Mouse (Mus musculus): ENCODE data around the gene Urb2. TPM values are rescaled to one million over a fixed set of nuclear protein-coding genes. Genes with fewer than 3 reads are reported as not detected.

Urb2 gene
- total RNA-seq (2021), result 1 to 10 TPM; 6.3 TPM

DNA sequence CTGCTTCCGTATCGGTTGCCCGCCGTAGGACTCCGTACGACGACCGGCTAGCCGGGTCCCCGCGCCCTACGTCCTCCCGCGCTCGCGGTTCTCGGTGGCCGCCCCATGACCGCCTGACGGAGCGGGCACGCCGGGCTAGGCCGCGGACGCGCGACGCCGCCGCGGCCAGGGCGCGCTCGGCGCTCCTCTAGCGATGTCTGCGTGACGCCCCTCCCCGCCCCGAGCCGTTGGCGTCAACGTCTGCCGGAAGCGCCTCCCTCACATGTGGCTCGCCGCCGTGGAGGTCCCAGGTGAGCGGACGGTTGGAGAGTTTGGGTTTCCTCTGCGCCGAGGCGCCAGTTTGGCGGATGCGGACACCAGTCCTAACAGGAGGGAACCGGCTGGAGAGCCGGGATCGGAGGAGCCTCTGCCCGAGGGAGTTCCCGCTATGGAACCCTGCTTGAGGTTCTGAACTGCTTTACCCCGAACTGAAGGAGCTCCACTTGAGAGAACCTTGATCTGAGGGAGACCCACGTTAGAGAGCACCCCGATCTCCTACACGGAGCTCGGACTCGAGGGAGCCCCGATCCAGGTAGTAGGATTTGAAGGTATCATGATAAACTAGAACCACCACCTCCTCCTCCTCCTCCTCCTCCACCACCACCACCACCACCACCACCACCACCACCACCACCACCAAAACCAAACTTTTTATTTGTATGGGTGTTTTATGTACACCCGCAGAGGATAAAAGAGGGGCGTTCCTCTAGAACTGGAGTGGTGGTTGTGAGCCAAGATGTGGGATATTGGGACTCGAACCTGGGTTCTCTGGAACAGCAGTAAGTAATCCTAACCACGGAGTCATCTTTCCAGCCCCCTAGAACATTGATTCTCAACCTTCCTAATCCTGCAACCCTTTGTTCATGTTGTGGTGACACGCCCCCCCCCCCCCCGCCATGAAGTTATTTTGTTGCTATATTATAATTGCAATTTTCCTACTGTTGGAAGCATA, at the start of gene Urb2, which contains the start of gene Taf5l:
Urb2 (plus strand) TSS at position 272 of the 991 bp plus-strand sequence.
Taf5l (minus strand) TSS at position 161 of the 991 bp plus-strand sequence.
- intact Hi-C loops (cut with DNase I), result loop anchor here (2.0 kb wide), 2 partner anchors 39 to 73 kb away; partner anchors contain the start of genes Abcb10 and Nup133
- DNase-seq, result peak; percentile 93 to 97

- no peak for DNase-seq
- intact Hi-C loops (cut with DNase I), result no loop called here
Measured at GRCm38 (mm10) chr8:123973495-123973894, 47.8 kb upstream of the Urb2 start.

DNA sequence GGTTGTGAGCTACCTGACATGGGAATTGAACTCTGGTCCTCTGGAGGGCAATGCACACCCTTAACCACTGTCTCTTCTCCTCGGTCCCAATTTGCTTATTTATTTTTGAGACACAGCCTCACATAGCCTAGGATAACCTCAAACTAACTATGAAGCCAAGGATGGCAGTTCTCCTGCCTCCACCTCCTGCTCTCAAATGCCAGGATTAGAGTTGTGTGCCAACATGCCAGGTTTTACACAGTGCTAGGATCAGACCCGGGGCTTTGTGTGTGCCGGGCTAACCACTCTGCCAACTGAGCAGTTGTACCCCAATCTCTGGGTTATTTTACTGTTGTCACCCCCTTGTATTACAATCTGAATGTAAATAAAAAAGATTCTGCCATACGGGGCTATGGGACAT, 43.8 kb upstream of the Urb2 start:
- intact Hi-C loops (cut with DNase I), result no loop called here
- DNase-seq, result no peak

DNA sequence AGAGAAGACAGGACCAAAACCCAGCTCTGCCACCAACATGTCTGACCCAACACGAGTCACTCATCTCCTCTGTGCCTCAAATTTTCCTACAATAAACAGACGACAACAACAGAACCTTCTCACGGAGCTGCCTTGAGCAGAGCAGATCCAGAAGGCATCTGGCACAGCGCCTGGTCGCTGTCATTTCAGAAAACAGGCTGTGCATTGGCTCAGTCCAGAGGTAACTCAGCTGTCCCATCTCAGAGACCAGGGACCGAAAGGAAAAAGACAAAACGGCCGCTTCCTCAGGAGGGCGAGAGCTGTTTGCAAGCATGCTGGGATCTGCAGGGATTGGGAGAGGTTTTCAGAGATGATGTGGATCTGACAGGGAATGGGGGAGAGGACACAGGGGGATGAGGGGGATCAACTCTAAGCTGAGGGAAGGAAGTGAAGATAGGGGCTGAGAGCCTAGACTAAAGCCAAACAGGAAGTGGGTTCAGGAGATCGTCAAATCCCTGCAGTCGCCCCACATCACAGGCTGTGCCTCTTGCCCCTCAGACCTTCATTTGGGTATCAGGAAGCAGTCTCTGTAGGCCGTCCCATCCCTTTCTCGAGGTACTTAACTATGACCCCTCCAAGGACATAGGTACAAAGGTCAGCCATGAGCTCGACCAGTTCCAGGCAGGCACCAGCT, 43.0 kb upstream of the Urb2 start:
- intact Hi-C loops (cut with DNase I), result no loop called here
- DNase-seq, result peak; percentile 20 to 34

DNA sequence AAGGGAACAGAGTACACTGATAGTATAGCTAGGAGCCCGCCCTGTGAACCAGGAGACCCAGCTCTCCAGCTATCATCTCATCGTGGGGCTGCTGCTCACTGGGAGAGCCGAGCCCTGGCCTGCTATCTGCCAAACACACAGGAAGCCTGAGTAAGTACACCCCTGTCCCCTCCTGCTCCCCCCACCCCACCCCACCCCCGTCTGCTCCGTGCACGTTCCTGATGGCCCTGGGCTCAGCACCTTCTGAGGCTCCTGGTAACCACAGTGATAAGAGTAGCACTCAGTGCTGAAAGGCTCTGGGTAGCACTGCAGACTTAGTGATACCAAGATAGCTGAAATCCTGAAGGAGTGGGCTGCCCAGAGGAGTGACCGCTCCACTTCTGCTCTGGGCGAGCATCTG, 42.4 kb upstream of the Urb2 start:
- DNase-seq, result no peak
- intact Hi-C loops (cut with DNase I), result no loop called here

DNA sequence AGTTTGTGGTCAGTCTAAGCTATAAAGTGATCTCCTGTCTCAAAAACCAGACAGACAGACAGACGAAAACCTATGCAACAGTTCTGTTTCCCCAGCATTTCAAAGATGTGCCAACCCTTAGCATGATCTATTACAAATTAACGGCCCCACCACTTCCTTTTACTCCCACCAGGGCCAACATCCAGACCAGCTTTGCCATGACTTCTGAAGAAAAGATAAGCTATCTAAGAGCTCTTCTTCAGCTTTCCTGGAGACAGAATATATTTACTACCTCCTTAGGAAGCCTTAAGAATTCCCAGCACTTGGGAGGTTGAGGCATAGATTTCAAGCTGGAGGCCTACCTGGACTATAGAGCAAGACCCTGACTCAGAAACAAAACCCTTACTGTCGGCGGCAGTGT, 41.1 kb upstream of the Urb2 start:
- DNase-seq, result no peak
- intact Hi-C loops (cut with DNase I), result loop anchor here (2.0 kb wide), 1 partner anchor 29 kb away; no protein-coding TSS in a partner anchor

DNA sequence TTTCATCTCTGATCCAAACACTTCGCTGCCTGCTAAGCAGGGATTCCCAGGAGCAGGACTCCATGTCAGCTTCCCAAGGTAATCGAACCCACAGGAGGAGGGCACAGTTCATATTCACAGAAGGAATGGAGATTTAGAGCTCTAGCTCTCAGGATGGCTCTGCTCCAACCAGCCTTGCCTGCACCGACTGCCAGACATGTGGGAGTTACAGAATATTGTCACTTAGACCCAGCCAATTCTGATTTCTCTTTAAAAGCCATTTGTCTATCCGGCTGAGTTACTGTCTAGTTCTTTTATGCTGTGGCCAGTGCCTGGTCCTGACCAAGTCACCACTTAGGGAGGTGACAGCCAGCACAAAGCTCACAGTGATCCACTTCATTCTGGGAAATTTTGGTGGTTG, 39.6 kb upstream of the Urb2 start:
- DNase-seq, result peak in 1 of 2 experiments; percentile 9
- intact Hi-C loops (cut with DNase I), result loop anchor here (2.0 kb wide), 2 partner anchors 31 to 39 kb away; partner anchors contain the start of genes Taf5l and Urb2

GRCm38 (mm10) chr8:123982291-123982793, 39.0 kb upstream of the Urb2 start:
- DNase-seq, result peak in 1 of 2 experiments; percentile 38
- intact Hi-C loops (cut with DNase I), result loop anchor here (2.0 kb wide), 1 partner anchor 38 kb away; the partner anchor contains the start of genes Taf5l and Urb2

DNA sequence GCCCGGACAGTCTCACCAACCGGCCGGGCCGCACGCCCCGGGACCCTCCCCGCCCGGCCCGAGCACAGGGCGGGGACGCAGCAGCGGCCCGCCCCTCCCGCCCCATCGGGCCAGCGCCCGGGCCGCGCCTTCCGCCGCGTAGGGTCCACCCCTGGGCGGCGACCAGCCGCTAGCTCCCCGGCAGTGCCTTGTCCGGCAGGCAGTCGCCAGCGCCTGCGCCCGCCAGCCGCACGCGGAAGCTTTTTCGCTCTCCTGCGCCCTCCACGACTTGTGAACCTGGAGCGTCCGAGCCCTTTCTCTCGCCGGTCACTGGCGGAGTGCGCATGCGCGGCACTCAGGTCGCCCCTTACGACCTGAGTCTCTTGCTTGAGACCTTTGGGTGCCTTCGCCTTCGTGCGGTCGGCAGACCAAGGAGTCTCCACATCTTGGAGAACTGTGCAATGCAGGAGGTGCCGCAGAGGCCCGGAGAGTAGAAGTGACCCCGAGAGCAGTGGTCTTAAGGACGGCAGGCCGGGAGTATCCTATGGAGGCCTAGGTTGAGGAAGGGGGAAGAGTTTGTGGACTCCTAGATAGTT, 38.4 kb upstream of the Urb2 start, which contains the start of gene Abcb10:
Abcb10 (minus strand) TSS at position 297 of the 575 bp plus-strand sequence.
- DNase-seq, result peak; percentile 91 to 92
- intact Hi-C loops (cut with DNase I), result loop anchor here (2.0 kb wide), 1 partner anchor 38 kb away; the partner anchor contains the start of genes Taf5l and Urb2

- intact Hi-C loops (cut with DNase I), result no loop called here
- DNase-seq, result no peak
Measured at GRCm38 (mm10) chr8:123988605-123989038, 32.7 kb upstream of the Urb2 start.

DNA sequence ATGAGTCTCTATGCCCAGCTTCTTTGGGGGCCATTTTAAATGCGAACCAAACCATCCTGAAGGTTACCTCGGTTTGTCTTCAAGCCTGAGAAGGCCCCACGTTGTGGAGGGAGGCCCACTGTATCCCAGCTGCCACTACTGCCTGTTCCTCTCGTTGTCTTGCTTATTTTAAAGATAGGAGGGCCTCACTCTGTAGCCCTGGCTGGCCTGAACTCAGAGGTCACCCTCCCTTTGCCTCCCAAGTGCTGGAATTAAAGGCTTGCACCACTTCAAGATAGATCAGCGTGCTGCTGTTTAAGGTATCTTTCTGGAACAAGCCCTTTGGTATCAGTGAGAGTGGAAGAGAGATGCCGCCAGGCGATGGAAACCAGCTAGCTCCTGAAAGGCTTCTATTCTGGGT, 32.2 kb upstream of the Urb2 start:
- DNase-seq, result no peak
- intact Hi-C loops (cut with DNase I), result no loop called here

DNA sequence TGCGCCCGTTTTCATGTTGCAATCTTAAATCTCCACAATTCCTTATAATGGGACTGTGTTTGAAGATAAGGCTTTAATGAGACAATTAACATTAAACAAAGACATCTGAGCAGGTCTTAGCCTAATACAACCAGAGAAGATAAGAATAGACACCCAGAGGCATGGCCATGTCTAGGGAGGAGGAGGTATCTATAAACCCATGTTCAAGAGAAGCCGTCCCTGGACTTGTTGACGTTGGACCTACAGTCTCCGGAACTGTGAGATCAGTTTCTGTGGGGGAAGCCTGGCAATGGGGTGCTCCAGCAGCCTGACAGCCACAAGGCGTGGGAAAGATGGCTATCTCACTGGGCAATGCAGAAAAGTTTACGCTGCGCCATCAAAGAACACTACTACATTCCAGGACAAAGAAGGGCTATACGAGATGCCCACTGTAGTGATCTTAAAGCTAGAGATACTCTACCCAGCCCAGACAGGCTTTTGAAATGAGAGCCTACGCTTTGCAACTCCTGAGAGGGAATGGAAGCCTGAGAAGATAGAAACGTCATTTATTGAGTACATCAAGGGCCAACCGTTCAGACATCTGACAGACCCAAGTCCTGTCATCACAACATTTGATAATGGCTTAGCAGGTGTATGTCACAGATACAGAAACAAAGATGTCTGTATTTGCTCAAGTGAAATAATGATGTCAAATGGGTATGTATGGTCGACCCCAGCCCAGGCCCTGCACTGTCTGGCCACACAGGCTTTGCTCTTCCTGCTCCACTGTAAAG, 30.8 kb upstream of the Urb2 start:
- intact Hi-C loops (cut with DNase I), result no loop called here
- DNase-seq, result no peak

GRCm38 (mm10) chr8:123992587-123992986, 28.7 kb upstream of the Urb2 start:
- DNase-seq, result no peak

DNA sequence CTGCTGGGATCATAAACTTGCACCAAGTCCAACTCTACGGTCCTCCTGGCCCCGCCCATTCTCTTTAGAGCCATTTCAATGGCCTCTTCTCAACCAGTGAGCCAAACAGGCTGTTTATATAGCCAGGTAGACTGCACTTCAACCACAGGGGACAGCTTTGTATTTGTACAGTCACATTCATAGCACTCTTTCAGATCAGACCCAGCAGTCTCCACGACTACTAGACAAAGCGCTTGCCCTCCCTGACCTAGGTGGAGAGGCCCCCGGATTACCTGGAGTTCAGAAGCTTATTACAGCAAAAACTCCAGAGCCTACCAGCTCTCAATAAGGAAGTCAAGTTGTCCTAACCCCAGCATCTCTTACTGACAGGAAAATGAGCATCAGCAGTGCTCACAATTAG, 27.7 kb upstream of the Urb2 start:
- intact Hi-C loops (cut with DNase I), result no loop called here
- no peak for DNase-seq

More at GRCm38 (mm10) chr8:123992587-123992986, 28.7 kb upstream of the Urb2 start:
- intact Hi-C loops (cut with DNase I), result no loop called here

- DNase-seq, result no peak
- intact Hi-C loops (cut with DNase I), result no loop called here
Measured at GRCm38 (mm10) chr8:123993997-123994396, 27.3 kb upstream of the Urb2 start.

DNA sequence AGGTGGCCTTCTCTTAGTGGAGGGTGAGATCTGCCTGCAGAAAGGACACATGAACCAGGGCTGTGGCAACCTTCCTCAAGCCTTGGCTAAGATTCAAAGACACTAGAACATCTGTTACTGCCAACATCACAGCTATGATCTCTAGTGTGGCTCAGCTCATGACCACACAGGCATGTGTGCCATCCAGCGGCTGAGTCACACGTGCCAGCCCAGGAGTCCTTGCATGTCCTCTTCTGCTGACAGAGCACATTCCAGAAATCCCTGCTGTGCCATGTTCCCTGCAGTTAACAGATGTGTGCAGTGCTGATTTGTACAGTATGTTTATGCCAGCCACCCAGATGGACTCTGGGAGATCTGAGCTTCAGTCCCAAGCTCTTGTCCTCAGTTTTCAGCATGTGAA, 21.7 kb upstream of the Urb2 start:
- peak in 1 of 2 experiments; percentile 25 for DNase-seq
- intact Hi-C loops (cut with DNase I), result no loop called here

DNA sequence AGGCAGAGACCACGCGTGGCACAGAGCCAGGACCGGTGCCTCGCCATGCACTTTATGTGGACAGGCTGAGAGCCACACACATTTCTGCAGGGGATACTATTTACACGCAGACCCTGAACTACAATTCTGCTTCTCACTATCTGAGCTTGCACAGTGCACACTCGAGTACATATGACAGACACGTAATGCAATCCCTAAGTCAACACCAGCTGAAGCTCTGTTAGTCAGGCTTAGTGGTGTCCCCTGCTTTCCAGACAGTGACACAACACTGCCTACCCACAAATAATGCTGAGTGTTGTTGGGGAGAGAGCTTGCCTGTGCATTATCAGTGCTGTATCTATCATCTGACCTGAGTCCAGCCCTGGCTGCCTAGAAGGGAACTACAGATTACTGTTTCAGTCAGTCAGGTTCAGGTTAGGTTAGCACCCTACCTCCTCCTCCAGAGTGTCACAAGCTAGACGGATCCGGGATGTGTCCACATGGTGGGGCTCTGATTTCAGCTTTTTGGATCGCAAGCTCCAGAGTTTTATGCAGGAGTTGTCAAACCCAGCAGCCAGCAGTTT, 18.7 kb upstream of the Urb2 start:
- no peak for DNase-seq
- intact Hi-C loops (cut with DNase I), result no loop called here

GRCm38 (mm10) chr8:124007829-124008228, 13.5 kb upstream of the Urb2 start:
- no peak for DNase-seq
- intact Hi-C loops (cut with DNase I), result no loop called here

DNA sequence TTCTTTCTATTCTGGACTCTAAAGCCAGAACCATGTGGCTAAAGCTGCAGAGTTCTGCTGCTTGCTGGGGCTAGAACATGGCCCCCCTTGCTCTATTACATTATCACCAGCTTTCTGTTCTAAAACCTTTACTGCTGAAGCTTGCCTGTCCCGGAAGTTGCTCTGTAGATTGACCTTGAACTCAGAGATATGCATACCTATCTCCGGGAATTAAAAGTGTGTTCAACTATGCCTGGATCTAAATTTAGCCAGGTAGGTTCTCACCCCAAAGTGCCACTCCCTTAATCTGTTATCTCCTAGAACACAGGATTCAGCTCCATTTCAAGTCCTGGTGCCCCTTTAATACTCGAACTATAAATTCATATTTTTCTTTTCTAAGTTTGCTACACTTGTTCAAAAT, 9.7 kb upstream of the Urb2 start:
- no peak for DNase-seq
- intact Hi-C loops (cut with DNase I), result no loop called here

All from heart, postnatal 36 days (tissue).